Mouse (Mus musculus) E14TG2a.4 (cell line): ENCODE measurements around the gene Pcmt1.

Experiments used
- CTCF ChIP-seq: conservative IDR thresholded peaks from 2 replicates; pipeline ENCODE4 v1.5.1; 2014; ENCODE audit warnings: low read length
- POU5F1 ChIP-seq: IDR thresholded peaks from 2 replicates; pipeline ENCODE4 v1.6.1; 2014; ENCODE audit warnings: low read length, borderline replicate concordance

DNA sequence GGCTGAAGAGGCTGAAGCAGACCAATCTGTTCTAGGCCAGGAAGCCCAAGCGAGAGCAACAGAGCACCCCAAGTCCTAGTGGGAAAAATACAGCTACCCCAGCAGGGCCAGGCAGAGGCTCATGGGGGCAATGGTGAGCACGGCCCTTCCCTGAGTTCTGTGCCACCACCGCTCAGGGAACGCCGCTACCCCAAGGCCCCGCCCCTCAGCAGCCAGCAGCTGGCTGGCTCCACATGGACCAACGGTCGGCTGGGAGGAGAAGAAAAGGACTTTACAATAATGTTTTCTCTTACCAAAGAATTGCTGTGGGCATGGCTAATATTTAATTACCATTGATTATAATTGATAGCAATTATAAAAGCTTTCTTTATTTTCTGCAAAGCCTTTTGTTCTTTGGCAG lies 66.1 kb downstream of the Pcmt1 start:
- TF ChIP-seq CTCF (peak; percentile 16), POU5F1 (no peak)
